Mouse (Mus musculus) midbrain, embryonic 16.5 days (tissue): ENCODE results near the gene Brf1. TPM values are rescaled to one million over a fixed set of nuclear protein-coding genes. Genes with fewer than 3 reads are reported as not detected.

Experiments used
- ATAC-seq: fragments of 200-750 bp; cut with Nextera tagmentation; 2 replicates; pipeline ENCODE4 v1.8.0; 2017; ENCODE audit warnings: moderate TSS enrichment
- H3K27ac ChIP-seq: fragments of 300-500 bp; sonication (generic); 2 replicates; pipeline ENCODE4 v1.5.1; 2014; ENCODE audit warnings: mild to moderate bottlenecking, low read length, mixed read lengths
- H3K27me3 ChIP-seq: fragments of 300-500 bp; sonication (generic); 2 replicates; pipeline ENCODE4 v1.6.1; 2014; ENCODE audit warnings: low read depth, low read length, mixed read lengths; ENCODE audit not compliant: control insufficient read depth, insufficient read depth
- H3K36me3 ChIP-seq: fragments of 300-500 bp; sonication (generic); 2 replicates; pipeline ENCODE4 v1.6.1; 2014; ENCODE audit warnings: mild to moderate bottlenecking, low read length, moderate library complexity, mixed read lengths; ENCODE audit not compliant: control insufficient read depth, insufficient read depth
- H3K4me1 ChIP-seq: fragments of 300-500 bp; sonication (generic); 2 replicates; pipeline ENCODE4 v1.6.1; 2014; ENCODE audit warnings: mild to moderate bottlenecking, low read length, mixed read lengths; ENCODE audit not compliant: control insufficient read depth, insufficient read depth
- H3K4me2 ChIP-seq: fragments of 300-500 bp; sonication (generic); 2 replicates; pipeline ENCODE4 v1.6.1; 2014; ENCODE audit warnings: mild to moderate bottlenecking, low read length, mixed read lengths
- H3K4me3 ChIP-seq: fragments of 300-500 bp; sonication (generic); 2 replicates; pipeline ENCODE4 v1.5.1; 2014; ENCODE audit warnings: low read depth, mild to moderate bottlenecking, low read length, moderate library complexity, mixed read lengths
- H3K9ac ChIP-seq: fragments of 300-500 bp; sonication (generic); 2 replicates; pipeline ENCODE4 v1.6.1; 2014; ENCODE audit warnings: low read depth, low read length, mixed read lengths
- H3K9me3 ChIP-seq: fragments of 300-500 bp; sonication (generic); replicated peaks from 2 replicates; pipeline ENCODE4 v1.6.1; 2014; ENCODE audit warnings: mild to moderate bottlenecking, low read length, mixed read lengths; ENCODE audit not compliant: control insufficient read depth, poor library complexity, severe bottlenecking
- WGBS: fragments of 180-500 bp; shearing (Covaris S2); extraction: QIAGEN DNeasy Blood & Tissue Kit; methylation state at CpG from one replicate; pipeline ENCODE4 v1.1.7; 2014; 5-methylcytosine and 5-hydroxymethylcytosine counted together
- polyA plus RNA-seq: library from polyadenylated mRNA; unstranded; fragments of >200 nt; fragmentation: Nextera tagmentation; extraction: Ambion mirVana; gene quantifications from 2 replicates; pipeline ENCODE4 v1.2.1, GENCODE M21; 2015

Gene Brf1
- polyA plus RNA-seq, 1 experiment from 2014 or later, result 44.2 TPM

- no peak for ATAC-seq
- H3K4me2 ChIP-seq, result no peak overlapping the region
- H3K4me3 ChIP-seq, result no peak overlapping the region
- no peak overlapping the region for H3K9ac ChIP-seq
- no peaks in the 10 kb centered on the region for H3K27me3 ChIP-seq
- H3K36me3 ChIP-seq, result no peaks in the 10 kb centered on the region
- H3K4me1 ChIP-seq, result peaks cover 8% of the 10 kb centered on the region
- no peak overlapping the region for H3K27ac ChIP-seq
- no peaks in the 10 kb centered on the region for H3K9me3 ChIP-seq
- WGBS, result 95% methylated on average over 1 of the region's 1 CpGs
Observed at GRCm38 (mm10) chr12:113026557-113026956, 26.1 kb upstream of the Brf1 start.

- no peak overlapping the region for H3K9ac ChIP-seq
- no peak for ATAC-seq
Observed at GRCm38 (mm10) chr12:113023082-113023481, 22.6 kb upstream of the Brf1 start.

GRCm38 (mm10) chr12:113021488-113021887 lies 21.0 kb upstream of the Brf1 start:
- no peaks in the 10 kb centered on the region for H3K9me3 ChIP-seq
- no peak overlapping the region for H3K27ac ChIP-seq
- no peak overlapping the region for H3K4me3 ChIP-seq
- no peaks in the 10 kb centered on the region for H3K36me3 ChIP-seq
- no peaks in the 10 kb centered on the region for H3K27me3 ChIP-seq
- H3K4me2 ChIP-seq, result no peak overlapping the region
- ATAC-seq, result no peak
- H3K9ac ChIP-seq, result no peak overlapping the region
- peaks cover 6% of the 10 kb centered on the region for H3K4me1 ChIP-seq

More at GRCm38 (mm10) chr12:113023082-113023481, 22.6 kb upstream of the Brf1 start:
- Histone ChIP-seq H3K4me2 (no peak overlapping the region), H3K36me3 (no peaks in the 10 kb centered on the region), H3K4me1 (peaks cover 4% of the 10 kb centered on the region; the same call in 1 of the 2 replicates), H3K27me3 (no peaks in the 10 kb centered on the region), H3K9me3 (no peaks in the 10 kb centered on the region), H3K4me3 (no peak overlapping the region), H3K27ac (no peak overlapping the region)
- 88% methylated on average over 4 of the region's 4 CpGs for WGBS

GRCm38 (mm10) chr12:113018763-113019162 lies 18.3 kb upstream of the Brf1 start:
- Histone ChIP-seq H3K9ac (no peak overlapping the region), H3K4me1 (peaks cover 20% of the 10 kb centered on the region), H3K27me3 (no peaks in the 10 kb centered on the region), H3K27ac (no peak overlapping the region), H3K9me3 (no peaks in the 10 kb centered on the region), H3K4me2 (no peak overlapping the region), H3K36me3 (no peaks in the 10 kb centered on the region), H3K4me3 (no peak overlapping the region)
- ATAC-seq, result no peak
- 87% methylated on average over 4 of the region's 4 CpGs for WGBS

- no peaks in the 10 kb centered on the region for H3K9me3 ChIP-seq
- no peak overlapping the region for H3K9ac ChIP-seq
- 75% methylated on average over 9 of the region's 9 CpGs for WGBS
- no peaks in the 10 kb centered on the region for H3K27me3 ChIP-seq
- ATAC-seq, result no peak
- H3K4me2 ChIP-seq, result no peak overlapping the region; the same call in 1 of the 2 replicates
- H3K4me1 ChIP-seq, result peaks cover 27% of the 10 kb centered on the region
- H3K36me3 ChIP-seq, result no peaks in the 10 kb centered on the region
- no peak overlapping the region for H3K27ac ChIP-seq
- H3K4me3 ChIP-seq, result no peak overlapping the region
Observed at GRCm38 (mm10) chr12:113017429-113017984, 17.0 kb upstream of the Brf1 start.

- no peak for ATAC-seq
- no peak overlapping the region for H3K27ac ChIP-seq
- peaks cover 27% of the 10 kb centered on the region for H3K4me1 ChIP-seq
- H3K9me3 ChIP-seq, result no peaks in the 10 kb centered on the region
- H3K4me2 ChIP-seq, result peak overlapping the region; percentile 31
- no peaks in the 10 kb centered on the region for H3K36me3 ChIP-seq
- WGBS, result 75% methylated on average over 8 of the region's 8 CpGs
- no peak overlapping the region for H3K4me3 ChIP-seq
- H3K27me3 ChIP-seq, result no peaks in the 10 kb centered on the region
- H3K9ac ChIP-seq, result peak overlapping the region; percentile 47; the same call in 1 of the 2 replicates
Observed at GRCm38 (mm10) chr12:113016976-113017375, 16.5 kb upstream of the Brf1 start.

- peak overlapping the region; percentile 62 for H3K4me2 ChIP-seq
- H3K9me3 ChIP-seq, result no peaks in the 10 kb centered on the region
- peak overlapping the region; percentile 94; the same call in 1 of the 2 replicates for H3K9ac ChIP-seq
- H3K27ac ChIP-seq, result no peak overlapping the region
- peaks cover 27% of the 10 kb centered on the region for H3K4me1 ChIP-seq
- H3K27me3 ChIP-seq, result no peaks in the 10 kb centered on the region
- WGBS, result 68% methylated on average over 4 of the region's 4 CpGs
- H3K36me3 ChIP-seq, result no peaks in the 10 kb centered on the region
- ATAC-seq, result no peak
- peak overlapping the region; percentile 88; the same call in 1 of the 2 replicates for H3K4me3 ChIP-seq
Observed at GRCm38 (mm10) chr12:113015956-113016355, 15.5 kb upstream of the Brf1 start.

- peak; percentile 22; the same call in 1 of the 2 replicates for ATAC-seq
- peak overlapping the region; percentile 62 for H3K4me2 ChIP-seq
- peak overlapping the region; percentile 88 for H3K4me3 ChIP-seq
- WGBS, result under 1% methylated on average over 57 of the region's 64 CpGs
- no peaks in the 10 kb centered on the region for H3K9me3 ChIP-seq
- peak overlapping the region; percentile 94 for H3K9ac ChIP-seq
- no peaks in the 10 kb centered on the region for H3K36me3 ChIP-seq
- H3K27ac ChIP-seq, result peak overlapping the region; percentile 88
- peaks cover 27% of the 10 kb centered on the region for H3K4me1 ChIP-seq
- no peaks in the 10 kb centered on the region for H3K27me3 ChIP-seq
Observed at GRCm38 (mm10) chr12:113014561-113015556, 14.4 kb upstream of the Brf1 start.
